Mouse (Mus musculus) thymus, postnatal 25 days (tissue): ENCODE results near the gene Coq4.

Experiments used
- DNase-seq: peaks from one replicate; pipeline ENCODE4 v3.0.0; 2022

Gene Coq4

GRCm38 (mm10) chr2:29846911-29847310 is 59.6 kb downstream of the Coq4 start:
- no peak for DNase-seq
